Mouse (Mus musculus) heart, embryonic 10.5 days (tissue): ENCODE data around the gene Ceacam1. TPM values are rescaled to one million over a fixed set of nuclear protein-coding genes. Genes with fewer than 3 reads are reported as not detected.

Experiments
- DNase-seq: peaks from one replicate; pipeline ENCODE4 v3.0.0-alpha.2; 2017; ENCODE audit warnings: low spot score
- H3K27ac ChIP-seq: fragments of 300-500 bp; sonication (generic); 2 replicates; pipeline ENCODE4 v1.5.1; 2016; ENCODE audit warnings: mild to moderate bottlenecking
- H3K27me3 ChIP-seq: fragments of 300-500 bp; sonication (generic); 2 replicates; pipeline ENCODE4 v1.6.1; 2016; ENCODE audit warnings: mild to moderate bottlenecking; ENCODE audit not compliant: poor library complexity, insufficient read depth, severe bottlenecking
- H3K36me3 ChIP-seq: fragments of 300-500 bp; sonication (generic); 2 replicates; pipeline ENCODE4 v1.6.1; 2016; ENCODE audit warnings: mild to moderate bottlenecking, moderate library complexity
- H3K4me1 ChIP-seq: fragments of 300-500 bp; sonication (generic); 2 replicates; pipeline ENCODE4 v1.6.1; 2016; ENCODE audit warnings: mild to moderate bottlenecking
- H3K4me3 ChIP-seq: fragments of 300-500 bp; sonication (generic); 2 replicates; pipeline ENCODE4 v1.5.1; 2016; ENCODE audit warnings: mild to moderate bottlenecking, moderate library complexity
- H3K9me3 ChIP-seq: fragments of 300-500 bp; sonication (generic); 2 replicates; pipeline ENCODE4 v1.6.1; 2016; ENCODE audit warnings: mild to moderate bottlenecking, moderate library complexity
- WGBS: fragments of 180-500 bp; shearing (Covaris S2); methylation state at CpG from one replicate; pipeline ENCODE4 v1.1.7; 2016; 5-methylcytosine and 5-hydroxymethylcytosine counted together
- polyA plus RNA-seq: library from polyadenylated mRNA; unstranded; fragments of >200 nt; fragmentation: Nextera tagmentation; extraction: Ambion mirVana; gene quantifications from 2 replicates; pipeline ENCODE4 v1.2.1, GENCODE M21; 2016

Gene Ceacam1
- polyA plus RNA-seq, 1 experiment from 2014 or later: 1.6 TPM

DNA sequence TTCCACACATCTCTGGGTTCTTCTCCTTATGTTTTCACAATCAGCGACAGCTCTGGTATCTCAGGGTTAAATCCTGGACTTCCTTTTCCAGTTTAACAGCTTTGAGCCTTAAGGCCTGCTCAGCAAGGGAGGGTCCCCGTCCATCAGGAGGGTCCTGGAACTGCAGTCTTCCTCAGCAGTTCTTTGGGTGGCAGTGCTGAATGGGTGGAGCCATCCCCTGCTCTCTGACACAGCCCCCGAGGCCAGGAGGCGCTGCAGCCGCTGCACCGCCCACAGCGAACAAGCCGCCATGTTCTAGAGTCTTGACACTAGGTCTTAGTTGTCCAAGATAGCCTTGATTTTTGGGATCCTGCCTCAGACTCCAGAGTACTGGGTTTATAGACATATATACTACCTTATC lies 57.9 kb downstream of the Ceacam1 start:
- 73% methylated on average over 8 of the region's 8 CpGs for WGBS
- no peak overlapping the region for H3K4me3 ChIP-seq
- no peak for DNase-seq
- H3K36me3 ChIP-seq: no peaks in the 10 kb centered on the region
- H3K4me1 ChIP-seq: no peaks in the 10 kb centered on the region
- no peaks in the 10 kb centered on the region for H3K9me3 ChIP-seq
- H3K27me3 ChIP-seq: peaks cover 24% of the 10 kb centered on the region
- H3K27ac ChIP-seq: no peak overlapping the region

DNA sequence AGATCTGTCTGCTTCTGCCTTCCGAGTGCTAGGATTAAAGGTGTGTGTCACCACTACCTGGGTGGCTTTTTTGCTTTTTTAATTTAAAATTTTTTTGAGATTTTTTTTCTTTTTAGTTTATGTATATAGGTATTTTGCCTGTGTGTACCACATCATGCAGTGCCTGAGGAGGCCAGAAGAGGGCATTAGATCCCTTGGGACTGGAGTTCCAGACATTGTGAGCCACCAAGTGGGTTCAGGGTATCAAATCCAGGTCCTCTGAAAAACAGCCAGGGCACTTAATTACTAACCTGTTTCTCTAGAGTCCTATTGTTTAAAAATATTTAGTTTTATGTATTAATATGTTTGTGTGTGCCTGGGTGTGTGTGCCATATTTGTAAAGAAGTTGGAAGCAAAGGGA lies 59.8 kb downstream of the Ceacam1 start:
- H3K27me3 ChIP-seq: peaks cover 14% of the 10 kb centered on the region
- no peak overlapping the region for H3K27ac ChIP-seq
- no peaks in the 10 kb centered on the region for H3K4me1 ChIP-seq
- H3K36me3 ChIP-seq: no peaks in the 10 kb centered on the region
- WGBS: 50% methylated on average over 1 of the region's 1 CpGs
- H3K4me3 ChIP-seq: no peak overlapping the region
- no peaks in the 10 kb centered on the region for H3K9me3 ChIP-seq
- DNase-seq: no peak

DNA sequence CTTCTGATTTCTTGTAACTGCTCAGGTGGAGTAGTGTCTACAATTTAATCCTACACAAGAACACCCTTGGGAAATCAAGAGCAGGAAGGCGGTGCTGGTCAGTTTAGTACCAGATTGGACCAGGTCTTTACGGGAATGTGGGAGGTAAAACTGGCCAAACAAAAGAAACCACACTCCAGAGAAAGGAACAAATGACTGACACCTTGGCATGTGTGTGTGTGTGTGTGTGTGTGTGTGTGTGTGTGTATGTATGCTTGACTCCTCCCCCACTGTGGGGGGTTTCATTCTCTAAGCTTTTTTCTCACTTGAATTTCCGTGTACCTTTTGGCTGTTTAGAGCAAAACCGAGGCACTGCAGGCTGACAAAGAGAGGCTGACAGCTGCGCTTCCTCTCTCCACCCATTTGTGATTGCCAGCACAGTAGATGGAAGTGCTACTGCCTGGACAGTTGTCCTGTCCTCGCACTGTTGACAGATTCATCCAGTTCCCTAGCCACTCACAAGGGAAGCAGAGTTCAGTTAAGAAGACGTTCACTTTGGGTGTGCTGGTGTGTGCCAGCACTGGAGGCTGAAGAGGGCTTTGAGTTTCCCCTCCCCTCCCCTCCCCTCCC lies 64.5 kb downstream of the Ceacam1 start, which contains the start of gene Cxcl17:
Cxcl17 (minus strand) TSS at position 54 of the 609 bp plus-strand sequence.
- Histone ChIP-seq H3K36me3 (no peaks in the 10 kb centered on the region), H3K9me3 (no peaks in the 10 kb centered on the region), H3K4me3 (no peak within 1 kb of the TSS), H3K4me1 (no peaks in the 10 kb centered on the region), H3K27ac (no peak within 1 kb of the TSS), H3K27me3 (no peaks in the 10 kb centered on the region)
- peak; percentile 67 for DNase-seq
- WGBS: 44% methylated on average over 7 of the region's 7 CpGs

DNA sequence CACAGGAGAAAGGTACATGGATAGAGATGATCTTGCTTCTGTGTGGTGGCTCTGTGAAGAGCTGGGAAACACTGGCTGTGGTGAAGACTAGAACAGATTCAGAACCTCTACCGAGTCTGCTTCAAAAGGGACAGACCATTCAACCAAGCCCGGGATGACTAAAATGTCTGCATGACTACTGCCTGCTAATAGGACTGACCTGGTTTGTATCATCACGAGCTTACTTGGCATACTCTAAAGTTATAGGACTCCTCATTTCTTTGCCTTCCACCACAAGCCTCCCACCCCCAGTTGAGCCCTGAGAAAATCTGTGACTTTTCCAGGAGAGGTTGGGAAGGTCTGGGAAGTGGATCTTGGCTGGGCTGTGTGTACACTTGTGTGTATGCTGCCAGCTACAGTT lies 65.5 kb downstream of the Ceacam1 start:
- 78% methylated on average over 3 of the region's 3 CpGs for WGBS
- Histone ChIP-seq H3K4me3 (no peak overlapping the region), H3K9me3 (no peaks in the 10 kb centered on the region), H3K4me1 (no peaks in the 10 kb centered on the region), H3K36me3 (no peaks in the 10 kb centered on the region), H3K27ac (no peak overlapping the region), H3K27me3 (no peaks in the 10 kb centered on the region)
- peak; percentile 62 for DNase-seq

Other genes with a start within 250 kb of the Ceacam1 start
- 8.2 and 11.9 TPM in 2 replicates for gene Gsk3a, start 239.8 kb downstream of the Ceacam1 start, polyA plus RNA-seq
- 9.2 and 17.9 TPM in 2 replicates for gene Erf, start 226.8 kb downstream of the Ceacam1 start, polyA plus RNA-seq
- gene Cic, start 209.9 kb downstream of the Ceacam1 start, polyA plus RNA-seq: 17.0 and 28.7 TPM in 2 replicates
- gene Pafah1b3, start 179.6 kb downstream of the Ceacam1 start, polyA plus RNA-seq: 147 and 189 TPM in 2 replicates
- 0.26 and 0.65 TPM in 2 replicates for gene Prr19, start 176.2 kb downstream of the Ceacam1 start, polyA plus RNA-seq
- 0.09 and 0.63 TPM in 2 replicates for gene Tmem145, start 171.5 kb downstream of the Ceacam1 start, polyA plus RNA-seq
- 10.4 and 11.2 TPM in 2 replicates for gene Megf8, start 160.4 kb downstream of the Ceacam1 start, polyA plus RNA-seq
- gene Cnfn, start 107.9 kb downstream of the Ceacam1 start, polyA plus RNA-seq: not detected in 2 replicates
- gene Lipe, start 78.9 kb downstream of the Ceacam1 start, polyA plus RNA-seq: 3.3 and 4.7 TPM in 2 replicates
- 0.32 and 0.36 TPM in 2 replicates for gene Cxcl17, start 64.7 kb downstream of the Ceacam1 start, polyA plus RNA-seq
- gene Ceacam2, start 62.3 kb upstream of the Ceacam1 start, polyA plus RNA-seq: not detected in 2 replicates
- not detected in 2 replicates for gene Erich4, start 138.3 kb upstream of the Ceacam1 start, polyA plus RNA-seq
- 48.9 and 54.6 TPM in 2 replicates for gene Dmac2, start 141.8 kb upstream of the Ceacam1 start, polyA plus RNA-seq
- gene B3gnt8, start 149.1 kb upstream of the Ceacam1 start, polyA plus RNA-seq: 5.2 and 5.4 TPM in 2 replicates
- 51.7 and 51.8 TPM in 2 replicates for gene Bckdha, start 181.4 kb upstream of the Ceacam1 start, polyA plus RNA-seq
- 50.6 and 74.8 TPM in 2 replicates for gene Exosc5, start 181.6 kb upstream of the Ceacam1 start, polyA plus RNA-seq
- gene Tmem91, start 197.6 kb upstream of the Ceacam1 start, polyA plus RNA-seq: 1.1 and 1.9 TPM in 2 replicates
- 34.2 and 35.8 TPM in 2 replicates for gene B9d2, start 203.2 kb upstream of the Ceacam1 start, polyA plus RNA-seq
- 4.1 and 4.8 TPM in 2 replicates for gene Tgfb1, start 209.4 kb upstream of the Ceacam1 start, polyA plus RNA-seq
- gene Ccdc97, start 241.5 kb upstream of the Ceacam1 start, polyA plus RNA-seq: 30.1 and 30.2 TPM in 2 replicates